Mouse (Mus musculus) lung, postnatal 36 days (tissue): ENCODE results near the gene Tas1r1.

Source experiments
- DNase-seq: peaks from one replicate; pipeline ENCODE4 v3.0.0; 2022; ENCODE audit warnings: mixed read lengths

The Tas1r1 gene

DNA sequence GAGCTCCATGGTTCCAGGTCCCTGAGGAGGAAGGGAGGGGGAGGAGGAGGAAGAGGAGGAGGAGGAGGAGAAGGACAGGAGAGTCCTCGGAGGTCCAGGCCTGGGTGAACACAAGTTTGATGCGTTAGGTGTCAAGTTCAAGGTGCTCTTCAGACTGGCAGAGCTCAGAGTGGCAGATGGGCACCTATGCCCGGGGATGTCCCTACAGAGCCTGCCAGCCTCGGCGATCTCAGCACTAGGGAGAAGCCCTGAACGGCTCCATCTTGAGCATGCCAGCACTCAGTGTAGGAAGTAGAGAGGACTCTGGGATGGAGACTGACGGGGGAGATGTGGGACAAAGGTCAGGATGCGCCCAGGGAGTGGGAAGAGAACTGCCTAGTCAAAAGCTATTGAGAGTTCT is 51.7 kb downstream of the Tas1r1 start:
- no peak for DNase-seq

DNA sequence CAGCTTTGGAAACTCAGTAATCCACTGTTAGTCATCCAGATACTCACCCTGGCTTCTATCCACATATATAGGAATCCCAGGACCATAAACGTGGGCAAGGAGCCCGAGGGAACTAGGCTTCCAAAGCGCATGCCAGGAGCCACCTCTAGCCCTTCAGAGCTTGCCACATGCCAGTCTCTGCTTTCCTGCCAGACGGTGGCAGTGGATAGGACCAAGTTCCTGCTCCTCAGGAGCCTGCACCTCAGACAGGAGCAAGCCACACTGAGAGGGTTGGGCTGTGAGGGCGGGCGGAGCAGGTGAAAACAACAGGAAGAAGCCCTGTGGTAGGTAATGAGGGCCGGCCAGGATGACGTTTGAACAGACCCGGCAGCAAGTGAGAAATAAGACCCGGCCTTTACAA is 52.5 kb downstream of the Tas1r1 start:
- DNase-seq, result peak; percentile 50

DNA sequence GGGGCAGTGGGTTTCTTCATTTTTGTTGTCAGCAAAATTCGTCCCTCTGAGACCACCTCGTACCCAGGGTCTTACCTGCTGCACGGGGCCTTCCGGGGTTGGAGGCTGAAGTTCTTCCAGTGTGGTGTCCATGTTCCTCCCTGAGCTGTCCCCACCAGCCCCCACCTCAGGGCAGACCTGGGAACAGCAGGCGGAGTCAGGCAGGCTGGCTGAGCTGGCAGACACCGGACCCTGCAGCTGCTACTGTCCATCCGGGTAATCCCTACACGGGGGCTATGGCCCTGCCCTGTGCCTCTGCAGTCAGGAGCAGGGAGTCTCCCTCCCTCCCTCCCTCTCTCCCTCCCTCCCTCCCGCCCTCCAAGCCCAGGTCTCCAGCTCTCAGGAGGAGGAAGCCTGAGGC is 54.8 kb downstream of the Tas1r1 start:
- no peak for DNase-seq

DNA sequence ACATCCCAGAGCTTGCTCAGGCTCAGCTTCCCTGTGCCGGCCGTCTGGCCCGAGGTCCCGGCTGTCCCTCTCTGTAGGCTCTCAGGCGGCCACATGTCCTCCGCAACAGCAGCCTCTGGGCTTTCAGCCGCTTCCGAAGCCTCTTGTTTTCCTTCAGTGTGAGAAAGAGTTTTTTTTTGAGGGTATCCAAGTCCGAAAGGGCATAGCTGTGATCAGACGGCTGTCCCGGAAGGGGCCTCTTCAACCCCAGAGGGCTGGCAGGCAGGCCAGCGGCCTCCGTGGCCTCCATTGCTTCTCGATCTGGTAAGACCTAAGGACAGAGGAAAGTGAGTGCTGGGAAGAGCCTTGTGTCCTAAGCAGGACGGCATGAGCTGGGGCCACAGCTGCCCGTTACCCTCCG is 55.3 kb downstream of the Tas1r1 start:
- no peak for DNase-seq

DNA sequence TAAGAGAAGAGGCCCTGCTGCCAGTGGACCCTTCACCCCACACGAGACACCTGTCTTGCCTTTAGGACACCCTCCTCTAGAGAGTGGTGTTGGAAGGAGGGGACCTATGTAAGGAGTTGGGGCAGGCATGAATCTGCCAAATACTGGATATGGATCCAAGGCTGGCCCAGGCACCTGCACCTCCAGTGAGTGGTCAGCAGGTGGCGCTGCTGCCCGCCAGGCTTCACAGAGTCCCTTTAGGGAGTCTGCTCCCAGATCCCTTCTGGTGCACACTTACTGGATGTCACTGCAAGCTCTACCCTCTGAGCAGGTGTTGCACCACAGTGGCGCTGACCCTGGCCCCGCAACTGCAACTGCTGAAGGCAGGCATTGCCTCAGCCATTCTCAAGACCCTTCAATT is 57.0 kb downstream of the Tas1r1 start:
- peak; percentile 88 for DNase-seq

DNA sequence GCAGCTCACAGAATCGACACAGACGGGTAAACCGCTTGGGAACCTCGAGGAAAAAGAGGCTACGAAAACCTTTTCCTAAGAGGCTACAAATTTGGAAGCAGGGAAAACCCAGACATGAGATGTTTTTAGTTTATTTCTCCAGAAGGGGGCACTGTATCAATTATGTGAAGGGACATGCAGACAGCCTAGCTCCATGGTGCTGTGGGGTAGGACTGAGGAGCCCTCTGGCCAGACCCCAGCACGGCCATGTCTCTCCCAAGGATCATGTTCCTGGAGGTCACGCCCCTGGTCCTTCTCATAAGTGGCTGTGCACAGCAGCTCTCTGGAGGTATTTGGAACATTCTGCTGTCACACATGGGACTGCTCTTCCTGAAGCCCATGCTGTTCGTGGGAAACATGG is 57.7 kb downstream of the Tas1r1 start:
- no peak for DNase-seq
